Mouse (Mus musculus): ENCODE results near the gene Prrg2. TPM values are rescaled to one million over a fixed set of nuclear protein-coding genes. Genes with fewer than 3 reads are reported as not detected.
"Not testable (repeated sequence)": the region's sequence is repeated elsewhere in the genome, so short reads cannot be mapped to it uniquely, and the experiment has no call there.

The Prrg2 gene
- polyA plus RNA-seq, 1 experiment = 172 TPM

DNA sequence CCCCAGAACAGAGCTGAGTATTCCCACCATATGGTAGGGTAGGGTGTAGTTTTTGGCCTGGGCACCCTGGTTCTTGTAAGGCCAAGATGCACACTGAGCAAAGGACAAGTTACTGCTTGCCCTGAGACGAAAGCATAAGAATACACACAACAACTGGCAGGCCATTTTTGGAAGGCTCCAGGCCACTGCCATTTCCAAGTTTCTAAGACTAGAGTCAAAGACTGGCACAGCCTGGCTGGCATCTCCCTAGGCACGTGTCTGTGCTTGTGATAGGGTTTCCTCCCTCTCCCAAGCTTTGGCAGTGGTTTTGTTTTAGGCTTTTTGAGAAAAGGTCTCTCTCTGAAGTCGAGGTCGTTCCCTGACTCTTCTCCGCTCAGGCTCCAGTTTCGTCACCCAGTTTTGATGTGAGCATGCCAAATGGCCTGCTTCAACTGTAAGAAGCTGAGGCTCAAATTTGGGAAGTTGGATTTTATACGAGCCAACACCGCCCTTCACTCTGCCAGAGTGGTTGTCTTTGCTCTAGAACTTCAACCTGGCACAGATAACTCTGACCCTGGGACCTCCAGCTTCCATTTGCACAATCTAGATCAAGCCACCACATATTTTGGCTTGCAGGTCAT, 36.8 kb downstream of the Prrg2 start:
- Histone ChIP-seq H3K4me3 (ENCODE audit: low read depth, low read length) (no peak overlapping the region), H3K4me1 (ENCODE audit: control insufficient read depth, insufficient read depth, insufficient read length, low read length) (no peaks in the 10 kb centered on the region; the same call in 1 of the 2 replicates), H3K36me3 (ENCODE audit: control insufficient read depth, insufficient read depth, low read length) (peaks cover 28% of the 10 kb centered on the region), H3K27me3 (ENCODE audit: control insufficient read depth, insufficient read depth, low read length) (no peaks in the 10 kb centered on the region), H3K27ac (ENCODE audit: insufficient read depth, low read depth, low read length) (no peak overlapping the region)
- WGBS = 72% methylated on average over 8 of the region's 8 CpGs
- TF ChIP-seq CTCF (IDR thresholded peaks at IDR 0.05; ENCODE audit: extremely low read depth, insufficient read length, insufficient replicate concordance, low read depth, low read length) (no peak), POLR2A (IDR thresholded peaks at IDR 0.05; ENCODE audit: low read depth, low read length) (no peak)

- H3K4me1 ChIP-seq (ENCODE audit: control insufficient read depth, insufficient read depth, insufficient read length, low read length) = no peaks in the 10 kb centered on the region; the same call in 1 of the 2 replicates
- no peaks in the 10 kb centered on the region for H3K27me3 ChIP-seq (ENCODE audit: control insufficient read depth, insufficient read depth, low read length)
- no peak overlapping the region for H3K4me3 ChIP-seq (ENCODE audit: low read depth, low read length)
- H3K27ac ChIP-seq (ENCODE audit: insufficient read depth, low read depth, low read length) = no peak overlapping the region
- H3K36me3 ChIP-seq (ENCODE audit: control insufficient read depth, insufficient read depth, low read length) = peaks cover 20% of the 10 kb centered on the region
- no peak for TF ChIP-seq CTCF (IDR thresholded peaks at IDR 0.05; ENCODE audit: extremely low read depth, insufficient read length, insufficient replicate concordance, low read depth, low read length)
- no peak for TF ChIP-seq POLR2A (IDR thresholded peaks at IDR 0.05; ENCODE audit: low read depth, low read length)
- 68% methylated on average over 15 of the region's 15 CpGs for WGBS
Measured at GRCm38 (mm10) chr7:45024281-45025248, 37.9 kb downstream of the Prrg2 start.

DNA sequence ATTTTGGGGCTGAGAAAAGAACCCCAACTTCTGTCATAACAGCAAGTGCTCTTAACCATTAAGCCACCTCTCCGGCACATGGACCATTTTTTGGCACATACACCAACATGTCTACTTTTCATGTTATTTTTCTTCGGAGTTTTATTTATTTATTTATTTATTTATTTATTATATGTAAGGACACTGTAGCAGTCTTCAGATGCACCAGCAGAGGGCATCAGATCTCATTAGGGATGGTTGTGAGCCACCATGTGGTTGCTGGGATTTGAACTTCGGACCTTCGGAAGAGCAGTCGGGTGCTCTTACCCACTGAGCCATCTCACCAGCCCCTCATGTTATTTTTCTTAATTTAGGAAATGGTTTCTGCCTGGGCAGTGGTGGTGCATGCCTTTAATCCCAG, 38.8 kb downstream of the Prrg2 start:
- not testable (repeated sequence) for H3K27ac ChIP-seq (ENCODE audit: insufficient read depth, low read depth, low read length); H3K4me1 ChIP-seq (ENCODE audit: control insufficient read depth, insufficient read depth, insufficient read length, low read length); H3K4me3 ChIP-seq (ENCODE audit: low read depth, low read length); H3K27me3 ChIP-seq (ENCODE audit: control insufficient read depth, insufficient read depth, low read length)
- peak; percentile 31; the same call in 1 of the 2 replicates for TF ChIP-seq CTCF (IDR thresholded peaks at IDR 0.05; ENCODE audit: extremely low read depth, insufficient read length, insufficient replicate concordance, low read depth, low read length)
- H3K36me3 ChIP-seq (ENCODE audit: control insufficient read depth, insufficient read depth, low read length) = peaks cover 14% of the 10 kb centered on the region
- 63% methylated on average over 5 of the region's 5 CpGs for WGBS

DNA sequence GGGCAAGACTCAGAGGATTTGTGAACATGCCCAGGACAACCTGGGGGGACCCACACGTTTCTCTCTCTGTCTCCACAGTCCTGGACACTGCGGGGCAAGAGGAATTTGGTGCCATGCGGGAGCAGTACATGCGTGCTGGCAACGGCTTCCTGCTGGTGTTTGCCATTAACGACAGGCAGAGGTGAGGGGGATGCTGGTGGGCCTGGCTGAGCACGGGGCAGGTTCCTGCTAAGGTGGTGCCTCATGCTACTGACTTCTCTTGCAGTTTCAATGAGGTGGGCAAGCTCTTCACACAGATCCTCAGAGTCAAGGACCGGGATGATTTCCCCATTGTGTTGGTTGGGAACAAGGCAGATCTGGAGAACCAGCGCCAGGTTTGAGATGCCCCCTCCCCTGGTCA, 42.3 kb downstream of the Prrg2 start:
- Histone ChIP-seq H3K36me3 (ENCODE audit: control insufficient read depth, insufficient read depth, low read length) (no peaks in the 10 kb centered on the region), H3K27ac (ENCODE audit: insufficient read depth, low read depth, low read length) (no peak overlapping the region), H3K27me3 (ENCODE audit: control insufficient read depth, insufficient read depth, low read length) (no peaks in the 10 kb centered on the region), H3K4me3 (ENCODE audit: low read depth, low read length) (no peak overlapping the region), H3K4me1 (ENCODE audit: control insufficient read depth, insufficient read depth, insufficient read length, low read length) (peaks cover 5% of the 10 kb centered on the region; the same call in 1 of the 2 replicates)
- 83% methylated on average over 9 of the region's 9 CpGs for WGBS
- TF ChIP-seq CTCF (IDR thresholded peaks at IDR 0.05; ENCODE audit: extremely low read depth, insufficient read length, insufficient replicate concordance, low read depth, low read length) = no peak
- TF ChIP-seq POLR2A (IDR thresholded peaks at IDR 0.05; ENCODE audit: low read depth, low read length) = no peak

DNA sequence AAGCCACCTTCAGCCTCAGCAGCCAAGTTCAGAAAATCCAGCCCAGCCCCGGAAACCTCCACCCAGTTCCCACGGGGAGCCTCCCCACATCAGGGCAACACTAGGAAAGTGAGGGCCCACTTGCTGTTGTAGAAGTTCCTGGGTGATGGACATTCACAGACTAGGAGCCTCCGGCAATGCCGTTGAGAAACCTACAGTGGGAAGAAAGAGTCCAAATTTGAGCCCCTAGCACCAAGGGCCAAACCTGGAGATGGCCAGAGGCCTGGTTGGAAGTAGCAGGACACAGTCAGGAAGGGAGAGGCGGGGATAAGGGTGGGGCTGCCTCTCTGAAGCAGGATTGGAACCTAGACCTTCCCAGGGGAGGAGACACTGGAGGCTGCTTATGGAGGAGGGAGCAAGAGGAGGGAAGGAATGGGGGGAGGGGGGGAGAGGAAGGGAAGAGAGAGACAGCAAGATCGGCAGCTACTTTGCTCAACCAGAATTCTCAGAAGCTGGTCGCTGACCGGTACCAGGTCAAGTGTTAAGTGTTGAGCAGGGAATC, 43.4 kb downstream of the Prrg2 start:
- H3K27ac ChIP-seq (ENCODE audit: insufficient read depth, low read depth, low read length) = peak overlapping the region; percentile 76
- TF ChIP-seq CTCF (IDR thresholded peaks at IDR 0.05; ENCODE audit: extremely low read depth, insufficient read length, insufficient replicate concordance, low read depth, low read length) (no peak), POLR2A (IDR thresholded peaks at IDR 0.05; ENCODE audit: low read depth, low read length) (peak; percentile 32; the same call in 1 of the 2 replicates)
- H3K4me1 ChIP-seq (ENCODE audit: control insufficient read depth, insufficient read depth, insufficient read length, low read length) = peaks cover 5% of the 10 kb centered on the region; the same call in 1 of the 2 replicates
- no peaks in the 10 kb centered on the region for H3K36me3 ChIP-seq (ENCODE audit: control insufficient read depth, insufficient read depth, low read length)
- peak overlapping the region; percentile 43 for H3K4me3 ChIP-seq (ENCODE audit: low read depth, low read length)
- 35% methylated on average over 8 of the region's 8 CpGs for WGBS
- H3K27me3 ChIP-seq (ENCODE audit: control insufficient read depth, insufficient read depth, low read length) = no peaks in the 10 kb centered on the region

DNA sequence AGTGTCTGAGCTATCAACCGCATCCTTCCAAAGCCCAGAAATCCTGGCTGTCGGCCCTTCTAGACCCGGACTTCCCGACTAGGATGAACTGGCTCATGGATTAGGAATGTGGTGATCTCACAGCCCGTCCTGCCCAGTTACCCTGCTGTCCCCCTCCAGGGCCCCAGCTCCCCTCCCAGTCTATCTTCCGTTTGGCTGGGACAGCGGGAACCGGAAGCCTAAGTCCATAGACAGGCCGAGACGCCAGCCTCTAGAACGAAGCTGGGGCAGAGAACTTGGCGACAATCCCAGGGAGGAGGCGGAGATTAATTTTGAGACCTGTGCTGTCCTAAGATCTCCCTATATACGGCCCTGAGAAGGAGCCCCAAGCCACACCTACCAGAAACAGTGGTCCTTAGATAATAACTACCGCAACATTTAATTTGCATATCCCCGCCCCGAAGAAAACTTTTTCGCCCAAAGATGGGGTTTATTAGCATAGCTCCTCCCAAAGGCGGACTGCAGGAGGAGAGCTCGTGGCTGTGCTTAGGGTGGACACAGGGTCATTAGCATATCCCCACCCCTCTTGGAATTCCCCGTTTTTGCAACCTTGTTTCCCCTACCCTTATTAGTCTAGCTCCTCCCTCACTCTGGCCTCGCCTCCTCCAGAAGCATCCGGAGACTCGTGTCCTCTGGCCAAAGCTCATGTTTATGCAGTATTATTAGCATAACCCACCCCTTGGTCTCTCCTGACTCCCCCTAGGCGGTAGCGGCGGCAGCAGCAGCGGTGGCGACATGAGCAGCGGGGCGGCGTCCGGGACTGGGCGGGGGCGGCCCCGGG, 45.0 kb downstream of the Prrg2 start, which contains the start of gene Rras:
TSS of gene Rras (plus strand) at position 720 of the 820 bp plus-strand sequence.
- TF ChIP-seq CTCF (IDR thresholded peaks at IDR 0.05; ENCODE audit: extremely low read depth, insufficient read length, insufficient replicate concordance, low read depth, low read length) = peak; percentile 18; the same call in 1 of the 2 replicates
- TF ChIP-seq POLR2A (IDR thresholded peaks at IDR 0.05; ENCODE audit: low read depth, low read length) = peak; percentile 66; the same call in 1 of the 2 replicates
- Histone ChIP-seq H3K4me1 (ENCODE audit: control insufficient read depth, insufficient read depth, insufficient read length, low read length) (peaks cover 5% of the 10 kb centered on the region; the same call in 1 of the 2 replicates), H3K4me3 (ENCODE audit: low read depth, low read length) (peak within 1 kb of the TSS; percentile 68), H3K27me3 (ENCODE audit: control insufficient read depth, insufficient read depth, low read length) (no peaks in the 10 kb centered on the region), H3K27ac (ENCODE audit: insufficient read depth, low read depth, low read length) (peak within 1 kb of the TSS; percentile 97), H3K36me3 (ENCODE audit: control insufficient read depth, insufficient read depth, low read length) (peaks cover 6% of the 10 kb centered on the region)
- under 1% methylated on average over 36 of the region's 36 CpGs for WGBS
